Mouse (Mus musculus) telencephalon, adult 2 months (tissue): ENCODE results near the gene Mlph.
A peak's percentile ranks its signal among the peaks of the same experiment; 100 is the strongest.

Experiments
- DNase-seq: peaks from one replicate; pipeline ENCODE4 v3.0.0-alpha.2; 2011; ENCODE audit warnings: low read depth, low spot score

Gene Mlph

DNA sequence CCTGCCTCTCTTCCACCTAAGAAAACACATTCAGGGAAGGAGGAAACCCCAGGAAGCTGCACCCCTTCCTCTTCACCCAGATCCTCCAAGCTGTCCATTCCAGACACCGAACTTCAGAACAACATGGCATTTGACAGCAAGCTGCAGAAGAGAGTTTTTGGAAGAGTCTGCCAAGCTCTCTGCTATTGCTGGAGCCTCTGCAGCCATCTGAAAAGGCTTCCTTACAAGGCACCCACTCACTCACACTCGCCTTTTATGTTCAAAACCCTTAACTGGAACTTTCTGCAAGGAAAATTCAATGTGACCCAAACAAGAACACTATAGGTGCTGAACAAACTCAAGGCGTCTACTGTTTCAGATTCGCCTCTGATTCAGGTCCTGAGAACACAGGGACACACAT is 53.8 kb downstream of the Mlph start:
- DNase-seq: no peak

GRCm38 (mm10) chr1:90969347-90969784 is 54.5 kb downstream of the Mlph start, which contains the start of gene Rab17:
Gene Rab17, minus strand, starts transcription at chr1:90969661.
- DNase-seq: no peak

DNA sequence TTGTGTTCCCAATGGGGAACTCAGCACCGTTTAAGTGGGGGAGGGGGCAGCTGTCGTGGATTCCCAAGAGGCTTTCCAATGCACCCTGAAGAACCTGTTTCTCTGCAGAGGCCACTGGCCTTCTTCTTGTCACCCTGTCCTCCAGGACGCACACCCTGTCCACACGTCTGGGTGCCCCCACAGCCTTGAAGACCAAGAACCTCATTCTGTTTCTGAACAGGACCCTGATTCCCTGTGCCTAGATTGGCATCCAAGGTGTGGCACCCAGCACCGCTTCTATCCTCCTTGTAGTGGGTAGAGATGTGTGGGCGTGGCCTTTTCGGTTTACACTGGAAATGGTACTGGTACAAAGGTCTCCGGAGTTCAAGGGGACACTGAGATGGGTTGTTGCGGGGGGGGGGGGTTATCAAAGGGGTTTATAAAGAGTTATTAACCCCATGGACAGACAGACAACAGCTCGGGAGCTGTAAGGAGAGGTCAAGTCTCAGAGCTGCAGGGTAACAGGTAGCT is 55.1 kb downstream of the Mlph start:
- DNase-seq: no peak

DNA sequence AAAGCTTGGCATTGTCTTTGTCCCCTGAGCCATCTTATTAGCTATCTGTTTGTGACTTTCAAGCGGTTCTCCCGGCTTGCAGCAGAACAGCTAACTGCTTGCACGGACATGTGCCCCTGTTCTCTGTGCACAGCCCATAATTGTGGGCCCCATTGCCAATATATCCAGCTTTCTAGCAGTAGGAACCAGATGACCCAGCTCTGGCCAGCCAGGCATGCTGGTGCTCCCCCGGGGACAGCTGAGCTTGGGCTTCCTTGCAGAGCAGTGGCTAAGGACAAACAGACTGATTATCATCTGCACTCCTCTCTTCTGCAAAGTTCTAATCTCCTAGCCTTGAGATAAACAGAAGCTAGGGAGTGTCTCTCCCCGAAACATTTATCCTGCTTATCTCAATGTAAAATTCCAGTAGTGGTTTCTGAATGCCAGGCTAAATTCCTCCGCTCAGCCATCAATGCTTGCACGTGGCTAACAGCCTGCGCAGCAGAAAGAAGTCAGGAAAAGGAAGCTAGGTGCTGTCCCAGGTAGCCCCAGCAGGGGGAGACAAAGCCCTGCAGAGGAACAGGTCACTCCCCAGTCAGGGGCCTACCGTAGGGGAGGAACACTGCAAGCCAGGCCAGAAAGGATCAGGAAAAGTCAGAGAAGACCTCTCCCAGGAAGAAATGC is 58.2 kb downstream of the Mlph start:
- no peak for DNase-seq

DNA sequence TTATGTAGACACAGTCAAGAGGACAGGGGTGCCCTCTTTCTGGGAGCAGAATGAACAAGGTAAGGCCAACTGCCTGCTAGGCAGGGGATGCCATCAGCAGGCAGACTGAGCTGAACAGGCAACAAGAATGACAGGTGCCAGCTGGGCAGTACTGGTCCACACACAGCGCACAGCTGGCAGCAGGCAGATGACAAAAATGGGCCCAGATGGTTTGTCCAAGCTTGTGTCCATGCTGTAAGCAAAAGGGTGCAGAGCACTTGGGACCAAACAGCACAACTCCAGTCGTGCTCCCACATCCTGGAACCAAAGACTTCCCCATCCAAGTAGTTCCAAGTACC is 58.7 kb downstream of the Mlph start:
- DNase-seq: no peak

DNA sequence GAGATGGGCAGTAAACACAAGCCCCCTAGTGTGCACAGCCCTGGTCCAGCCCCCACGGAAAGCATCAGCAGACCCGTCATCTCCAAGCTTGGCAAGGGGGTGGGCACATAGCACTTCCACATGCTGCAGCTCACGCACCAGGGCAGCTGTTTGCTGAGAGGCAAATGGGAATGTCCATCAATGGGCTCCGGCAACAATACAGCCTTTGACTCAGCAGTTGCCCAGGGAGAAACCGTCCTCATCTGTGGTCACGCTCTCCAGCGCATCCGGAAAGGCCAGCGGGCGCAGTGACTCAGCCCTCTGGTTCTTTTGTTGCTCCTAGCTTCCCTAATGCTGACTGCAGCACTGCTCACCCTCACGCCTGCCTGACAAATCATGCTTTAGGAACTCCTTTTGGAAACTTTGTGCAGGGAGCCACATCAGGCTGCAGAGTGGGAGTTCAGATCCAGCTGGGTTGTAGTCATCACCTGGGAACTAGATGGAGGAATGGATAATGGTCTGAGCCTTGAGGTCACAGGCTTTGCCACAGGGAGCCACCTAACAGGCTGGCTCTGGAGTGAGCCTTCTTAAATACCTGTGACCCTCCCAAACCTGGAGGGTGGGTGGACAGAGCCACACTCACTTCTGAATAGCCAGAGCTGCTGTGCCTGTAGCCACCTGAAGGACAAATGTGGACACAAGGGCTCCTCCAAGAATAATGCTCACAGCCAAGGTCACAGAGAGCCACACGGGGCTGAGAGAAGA is 60.2 kb downstream of the Mlph start:
- no peak for DNase-seq

DNA sequence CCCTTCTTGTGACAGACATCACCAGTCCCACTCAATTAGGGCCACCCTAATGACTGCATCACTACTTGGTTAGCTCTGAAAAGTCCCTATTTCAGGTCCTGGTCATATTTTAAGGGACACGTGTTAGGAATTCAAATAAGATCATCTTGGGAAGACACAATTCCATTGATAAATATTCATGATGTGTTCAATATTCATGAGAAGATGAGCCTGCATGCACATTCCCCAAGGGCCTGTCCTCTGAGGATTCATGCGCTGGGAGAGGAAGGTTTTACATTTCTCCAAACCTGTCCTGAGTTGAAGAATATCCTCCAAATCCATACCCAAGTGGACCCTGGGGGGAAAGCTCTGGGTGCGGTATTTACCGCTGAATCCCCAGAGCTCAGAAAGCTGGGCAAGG is 61.1 kb downstream of the Mlph start:
- no peak for DNase-seq

DNA sequence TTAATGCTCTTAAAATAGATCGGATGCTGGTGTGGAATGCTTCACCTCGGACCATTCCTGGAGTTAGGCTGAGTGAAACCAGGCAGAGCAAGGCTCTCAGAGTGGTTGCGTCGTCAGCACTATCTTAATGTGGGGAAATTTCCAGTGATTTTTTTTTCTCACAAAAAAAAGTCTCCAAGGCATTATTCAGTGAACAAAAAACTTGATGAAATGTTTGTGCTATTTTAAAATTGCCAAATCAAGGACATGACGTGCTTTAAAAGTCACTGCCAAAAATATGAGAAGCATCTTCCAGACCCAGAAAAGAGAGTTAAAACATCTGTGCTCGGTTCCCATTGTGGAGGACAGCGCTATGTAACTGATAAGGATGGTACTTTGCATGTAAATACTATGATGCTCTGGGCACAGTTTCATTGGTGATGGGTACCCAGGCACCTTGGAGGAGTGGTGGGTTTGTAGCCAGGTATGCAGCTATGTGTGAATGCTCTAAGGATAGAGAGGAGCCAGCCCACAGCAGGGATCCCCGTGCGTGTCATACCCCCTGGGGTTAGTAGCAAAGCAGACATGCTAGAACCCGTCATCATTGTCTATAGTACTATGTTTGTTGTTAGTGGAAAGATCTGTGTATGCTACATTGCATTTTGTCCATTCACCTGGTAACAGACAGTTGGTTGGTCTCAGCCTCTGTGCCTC is 65.9 kb downstream of the Mlph start:
- DNase-seq: peak; percentile 79

DNA sequence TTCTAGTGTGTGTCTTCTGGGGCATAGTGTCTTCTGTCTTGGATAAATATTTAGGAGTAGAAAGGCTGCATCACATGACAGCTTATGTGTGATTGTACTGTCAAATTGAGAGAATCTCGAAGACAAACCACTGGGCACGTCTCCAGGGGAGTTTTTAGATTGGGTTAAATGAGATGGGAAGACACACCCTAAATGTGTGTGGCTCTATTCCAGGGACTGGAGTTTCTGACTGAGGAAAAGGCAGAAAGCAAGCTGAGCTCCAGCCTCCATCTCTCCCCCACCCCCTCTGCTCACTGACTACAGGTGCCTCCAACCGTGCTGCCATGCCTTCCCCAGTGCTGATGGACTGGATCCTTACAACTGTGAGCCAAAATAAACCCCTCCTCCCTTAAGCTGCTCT is 66.5 kb downstream of the Mlph start:
- no peak for DNase-seq

DNA sequence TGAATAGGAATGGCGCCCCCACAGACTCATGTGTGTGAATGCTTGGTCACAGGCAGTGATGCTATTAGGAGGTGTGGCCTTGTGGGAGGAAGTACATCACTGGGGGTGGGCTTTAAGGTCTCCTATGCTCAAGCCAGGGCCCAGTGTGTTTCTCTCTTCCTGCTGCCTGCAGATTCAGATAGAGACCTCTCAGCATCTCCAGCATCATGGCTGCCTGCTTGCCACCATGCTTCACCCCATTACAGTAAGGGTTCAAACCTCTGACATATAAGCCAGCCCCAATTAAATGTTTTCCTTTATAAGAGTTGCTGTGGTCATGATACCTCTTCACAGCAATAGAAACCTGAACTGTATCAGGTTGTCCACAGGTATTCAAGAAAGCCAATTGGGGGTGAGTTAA is 81.0 kb downstream of the Mlph start:
- no peak for DNase-seq

- no peak for DNase-seq
These were observed 82.3 kb downstream of the Mlph start for GRCm38 (mm10) chr1:90997136-90997535.

DNA sequence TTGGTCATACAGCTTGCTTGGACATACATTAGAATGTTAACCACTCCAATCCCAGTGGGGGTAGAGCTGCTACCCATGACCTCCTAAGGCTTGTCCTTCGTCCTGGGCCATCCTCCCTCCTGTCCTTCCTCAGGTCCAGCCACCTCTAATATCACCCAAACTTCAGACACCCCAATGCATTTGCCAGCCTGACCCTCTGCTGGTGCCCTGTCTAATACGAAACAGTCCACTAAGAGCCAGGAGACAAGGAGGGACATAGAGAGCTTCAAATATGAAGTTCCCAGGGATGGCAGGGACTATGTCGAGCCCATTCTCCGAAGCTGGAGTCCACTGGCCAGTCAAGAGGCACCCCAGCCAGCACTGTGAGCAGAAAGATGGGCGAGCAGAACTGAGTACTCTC is 82.8 kb downstream of the Mlph start:
- DNase-seq: no peak

- DNase-seq: no peak
These were observed 83.5 kb downstream of the Mlph start, which contains the start of gene Lrrfip1 for GRCm38 (mm10) chr1:90998268-90998890. Gene Lrrfip1, plus strand, starts transcription at chr1:90998737.

DNA sequence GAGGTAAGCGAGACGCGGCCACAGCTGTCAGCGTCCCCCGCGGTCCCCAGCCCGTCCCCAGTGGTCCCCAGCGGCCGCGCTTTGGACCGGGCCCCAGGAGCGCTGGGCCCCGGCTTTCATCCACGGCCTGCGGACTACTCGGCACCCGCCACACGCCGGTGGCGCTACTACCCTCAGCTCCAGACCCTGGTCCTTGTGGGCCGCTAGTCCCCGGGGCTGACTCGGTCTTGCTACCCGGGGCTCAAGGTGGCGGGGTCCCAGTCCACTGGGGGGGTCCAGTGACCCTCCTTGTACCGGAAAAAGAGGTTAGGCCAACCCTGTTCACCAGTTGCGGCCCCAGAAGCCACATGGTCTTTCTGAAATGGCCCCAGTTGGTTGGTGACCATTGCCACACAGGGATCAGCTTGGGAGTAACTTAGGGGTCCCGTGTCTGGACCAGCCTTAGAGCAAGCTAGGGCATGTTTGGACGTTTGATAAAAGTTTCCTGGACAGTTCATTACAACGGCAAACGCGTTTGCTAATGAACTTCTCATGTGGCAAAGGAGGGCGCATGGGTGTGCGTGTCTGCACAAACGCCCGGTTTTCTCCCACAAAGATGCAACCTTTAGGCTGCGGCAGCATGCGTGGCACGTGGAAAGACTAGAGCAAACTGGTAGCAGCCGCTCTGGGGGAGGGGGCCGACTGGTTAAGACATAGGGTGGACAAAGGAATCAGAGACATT is 84.2 kb downstream of the Mlph start:
- no peak for DNase-seq

GRCm38 (mm10) chr1:90999911-91000601 is 85.2 kb downstream of the Mlph start:
- no peak for DNase-seq
